In the genomic region with DNA sequence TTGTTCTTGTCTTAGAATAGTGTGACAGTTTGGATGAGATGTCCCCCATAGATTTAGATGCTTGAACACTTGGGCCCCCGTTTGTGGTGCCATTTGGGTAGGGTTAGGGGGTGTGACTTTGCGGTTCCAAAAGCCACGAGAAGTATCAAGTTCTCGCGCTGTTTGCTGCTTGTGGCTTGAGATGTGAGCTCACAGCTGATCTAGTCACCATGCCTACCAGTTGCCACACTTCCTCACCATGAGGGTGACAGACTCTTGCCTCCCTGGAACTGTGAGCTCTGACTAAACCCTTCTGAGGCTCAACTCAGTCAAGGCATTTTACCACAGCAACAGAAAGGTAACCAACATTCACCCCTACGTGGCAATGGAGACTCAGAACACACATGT, we compare ENCODE assay signal across 12 mouse cellular contexts.
DNase-seq lines count a peak whose midpoint lies in the region; ATAC-seq and TF ChIP-seq lines count a peak whose summit lies in the region.
"Had no signal": no experiment of that assay in that cellular context is flagged by ENCODE, and none has a peak within 500 bp of the region (broad histone marks: within the 10 kb centered on the region; RNA-seq: fewer than 3 reads in every experiment).

No protein-coding gene starts in this region.

- TF ChIP-seq CTCF in bone marrow macrophage, adult 2 months (IDR thresholded peaks at IDR 0.05; ENCODE audit: low read depth, low read length), result no peak
- TF ChIP-seq CTCF in liver, embryonic 14.5 days (IDR thresholded peaks at IDR 0.05; ENCODE audit: low read depth), result no peak

- no peaks in the 10 kb centered on the region for H3K27me3 ChIP-seq in liver, embryonic 14.5 days (ENCODE audit: control insufficient read depth, insufficient read depth, low read length)
- no peaks in the 10 kb centered on the region for H3K27me3 ChIP-seq in neural tube, embryonic 15.5 days (replicated peaks)
- H3K27me3 ChIP-seq: Patski had no signal

- ATAC-seq in liver, embryonic 14.5 days (ENCODE audit: insufficient read depth), result peak; percentile 65; the same call in 1 of the 2 replicates
- no peak for ATAC-seq in neural tube, embryonic 15.5 days (ENCODE audit: low FRiP score)
- ATAC-seq: Patski had no signal

- H3K4me2 ChIP-seq in liver, embryonic 14.5 days (ENCODE audit: low read depth), result peak overlapping the region; percentile 59
- H3K4me2 ChIP-seq in neural tube, embryonic 15.5 days, result no peak overlapping the region
- H3K4me2 ChIP-seq: hindbrain, embryonic 14.5 days had no signal

- H3K27ac ChIP-seq in bone marrow macrophage, adult 2 months (ENCODE audit: insufficient read depth, low read depth, low read length), result peak overlapping the region; percentile 86
- peak overlapping the region; percentile 94 for H3K27ac ChIP-seq in liver, embryonic 14.5 days
- H3K27ac ChIP-seq in neural tube, embryonic 15.5 days (replicated peaks), result no peak overlapping the region
- H3K27ac ChIP-seq: hindbrain, embryonic 14.5 days had no signal

- no peaks in the 10 kb centered on the region for H3K36me3 ChIP-seq in liver, embryonic 14.5 days (replicated peaks; ENCODE audit: control insufficient read depth, insufficient read depth, low read depth)
- H3K36me3 ChIP-seq in neural tube, embryonic 15.5 days, result no peaks in the 10 kb centered on the region

- WGBS in liver, embryonic 14.5 days (ENCODE audit: insufficient replicate concordance), result 14% methylated on average over 6 of the region's 6 CpGs
- WGBS in neural tube, embryonic 15.5 days, result 86% methylated on average over 6 of the region's 6 CpGs

- TF ChIP-seq EP300 in liver, embryonic 14.5 days (IDR thresholded peaks at IDR 0.05; ENCODE audit: low read depth), result no peak

- H3K9ac ChIP-seq in liver, embryonic 14.5 days (replicated peaks), result peak overlapping the region; percentile 73
- H3K9ac ChIP-seq in neural tube, embryonic 15.5 days (replicated peaks), result no peak overlapping the region
- H3K9ac ChIP-seq: hindbrain, embryonic 14.5 days had no signal

- no peak for TF ChIP-seq POLR2A in bone marrow macrophage, adult 2 months (IDR thresholded peaks at IDR 0.05; ENCODE audit: borderline replicate concordance, low read depth, low read length)

- peaks cover 32% of the 10 kb centered on the region for H3K4me1 ChIP-seq in bone marrow macrophage, adult 2 months (ENCODE audit: control insufficient read depth, insufficient read depth, low read length)
- peaks cover 31 to 35% of the 10 kb centered on the region in 2 experiments for H3K4me1 ChIP-seq in liver, embryonic 14.5 days (replicated peaks; ENCODE audit: control insufficient read depth in 2 of 2, insufficient read depth in 2 of 2, low read length in 1 of 2)
- H3K4me1 ChIP-seq in neural tube, embryonic 15.5 days, result peaks cover 4% of the 10 kb centered on the region; the same call in 1 of the 2 replicates

- no peaks in the 10 kb centered on the region for H3K9me3 ChIP-seq in liver, embryonic 14.5 days (ENCODE audit: control insufficient read depth, low read length)
- no peaks in the 10 kb centered on the region for H3K9me3 ChIP-seq in neural tube, embryonic 15.5 days (replicated peaks)

- peak; percentile 63 for DNase-seq in CD4-positive, CD25-positive, alpha-beta regulatory T cell, adult 2 months (ENCODE audit: low read depth, low spot score)
- peak; percentile 42 to 68 (median 56) for DNase-seq in liver, embryonic 14.5 days (ENCODE audit: low read depth in 3 of 3, low spot score in 3 of 3)
- DNase-seq in spleen, adult 18-20 months, result peak; percentile 35 to 38
- DNase-seq in layer of hippocampus, postnatal 14 days (ENCODE audit: low spot score in 2 of 2), result no peak
- DNase-seq in urinary bladder, postnatal 10 days (ENCODE audit: low spot score), result no peak
- no peak for DNase-seq in right cerebral cortex, postnatal 14 days
- DNase-seq: cerebellum, adult 11 months; gastrocnemius, postnatal 25 days had no signal

- peak overlapping the region; percentile 1; the same call in 1 of the 2 replicates for H3K4me3 ChIP-seq in bone marrow macrophage, adult 2 months (ENCODE audit: insufficient read depth, low read length)
- H3K4me3 ChIP-seq in liver, embryonic 14.5 days (ENCODE audit: insufficient read depth in 1 of 2, low read depth in 2 of 2, low read length in 2 of 2), result no peak overlapping the region
- no peak overlapping the region for H3K4me3 ChIP-seq in neural tube, embryonic 15.5 days (replicated peaks)

Comparison
In these comparisons a context has a peak if more than half of its experiments do, and no peak if none do; other contexts are left out.
1. DNase-seq: peak in CD4-positive, CD25-positive, alpha-beta regulatory T cell, adult 2 months (single experiment), liver, embryonic 14.5 days (3 of 3) and spleen, adult 18-20 months (2 of 2); none in layer of hippocampus, postnatal 14 days (0 of 2), urinary bladder, postnatal 10 days (single experiment) and right cerebral cortex, postnatal 14 days (single experiment).